Mouse (Mus musculus) kidney, postnatal 0 days (tissue): ENCODE data around the gene Dmc1. TPM values are rescaled to one million over a fixed set of nuclear protein-coding genes. Genes with fewer than 3 reads are reported as not detected.

ENCODE experiments used
- ATAC-seq: fragments of 200-750 bp; cut with Nextera tagmentation; replicated peaks from 2 replicates; pipeline ENCODE4 v1.8.0; 2017; ENCODE audit warnings: low read depth, moderate number of reproducible peaks, moderate TSS enrichment, moderate library complexity; ENCODE audit not compliant: low FRiP score
- DNase-seq: peaks from one replicate; pipeline ENCODE4 v3.0.0-alpha.2; 2016; ENCODE audit warnings: low spot score
- H3K27ac ChIP-seq: fragments of 300-500 bp; sonication (generic); 2 replicates; pipeline ENCODE4 v1.5.1; 2014; ENCODE audit warnings: mild to moderate bottlenecking
- H3K27me3 ChIP-seq: fragments of 300-500 bp; sonication (generic); 2 replicates; pipeline ENCODE4 v1.6.1; 2014; ENCODE audit warnings: low read length, mixed read lengths; ENCODE audit not compliant: insufficient read depth
- H3K36me3 ChIP-seq: fragments of 300-500 bp; sonication (generic); 2 replicates; pipeline ENCODE4 v1.6.1; 2014; ENCODE audit warnings: low read length, mixed read lengths; ENCODE audit not compliant: insufficient read depth
- H3K4me1 ChIP-seq: fragments of 300-500 bp; sonication (generic); replicated peaks from 2 replicates; pipeline ENCODE4 v1.6.1; 2014; ENCODE audit warnings: antibody characterized with exemption, low read length, mixed read lengths; ENCODE audit not compliant: insufficient read depth
- H3K4me2 ChIP-seq: fragments of 300-500 bp; sonication (generic); 2 replicates; pipeline ENCODE4 v1.6.1; 2014; ENCODE audit warnings: mild to moderate bottlenecking, low read length, moderate library complexity, mixed read lengths
- H3K4me3 ChIP-seq: fragments of 300-500 bp; sonication (generic); replicated peaks from 2 replicates; pipeline ENCODE4 v1.5.1; 2014; ENCODE audit warnings: low read depth, low read length
- H3K9ac ChIP-seq: fragments of 300-500 bp; sonication (generic); 2 replicates; pipeline ENCODE4 v1.6.1; 2014; ENCODE audit warnings: low read depth, low read length
- H3K9me3 ChIP-seq: fragments of 300-500 bp; sonication (generic); replicated peaks from 2 replicates; pipeline ENCODE4 v1.6.1; 2016; ENCODE audit warnings: low read length, inconsistent platforms, mixed read lengths
- CTCF ChIP-seq: IDR thresholded peaks from 2 replicates; pipeline ENCODE4 v1.5.1; 2016; ENCODE audit warnings: antibody characterized with exemption, low read depth, mild to moderate bottlenecking, moderate library complexity
- WGBS: fragments of 180-500 bp; shearing (Covaris S2); extraction: QIAGEN DNeasy Blood & Tissue Kit; methylation state at CpG from one replicate; pipeline ENCODE4 v1.1.7; 2014; 5-methylcytosine and 5-hydroxymethylcytosine counted together
- polyA plus RNA-seq: library from polyadenylated mRNA; unstranded; fragments of >200 nt; fragmentation: Nextera tagmentation; extraction: Ambion mirVana; gene quantifications from 2 replicates; pipeline ENCODE4 v1.2.1, GENCODE M21; 2015

The Dmc1 gene
- polyA plus RNA-seq, 1 experiment from 2014 or later, result 1.7 TPM

- ATAC-seq (no peak), DNase-seq (no peak)
- H3K4me3 ChIP-seq, result no peak overlapping the region
- H3K4me1 ChIP-seq, result no peaks in the 10 kb centered on the region
- H3K4me2 ChIP-seq, result no peak overlapping the region
- no peak for TF ChIP-seq CTCF
- no peaks in the 10 kb centered on the region for H3K27me3 ChIP-seq
- H3K27ac ChIP-seq, result no peak overlapping the region
- no peaks in the 10 kb centered on the region for H3K9me3 ChIP-seq
- H3K9ac ChIP-seq, result no peak overlapping the region
- WGBS, result 69% methylated on average over 6 of the region's 6 CpGs
- no peaks in the 10 kb centered on the region for H3K36me3 ChIP-seq
Measured at GRCm38 (mm10) chr15:79577671-79578426, 27.1 kb downstream of the Dmc1 start.

GRCm38 (mm10) chr15:79576947-79577346 lies 28.0 kb downstream of the Dmc1 start:
- no peak overlapping the region for H3K27ac ChIP-seq
- H3K27me3 ChIP-seq, result no peaks in the 10 kb centered on the region
- 96% methylated on average over 2 of the region's 2 CpGs for WGBS
- H3K4me3 ChIP-seq, result no peak overlapping the region
- H3K4me1 ChIP-seq, result no peaks in the 10 kb centered on the region
- H3K9me3 ChIP-seq, result no peaks in the 10 kb centered on the region
- TF ChIP-seq CTCF, result no peak
- ATAC-seq (no peak), DNase-seq (no peak)
- H3K36me3 ChIP-seq, result no peaks in the 10 kb centered on the region
- no peak overlapping the region for H3K4me2 ChIP-seq
- no peak overlapping the region for H3K9ac ChIP-seq

GRCm38 (mm10) chr15:79575543-79576222 lies 29.2 kb downstream of the Dmc1 start:
- no peaks in the 10 kb centered on the region for H3K27me3 ChIP-seq
- no peaks in the 10 kb centered on the region for H3K9me3 ChIP-seq
- no peaks in the 10 kb centered on the region for H3K36me3 ChIP-seq
- WGBS, result 53% methylated on average over 1 of the region's 1 CpGs
- no peak for TF ChIP-seq CTCF
- H3K4me2 ChIP-seq, result no peak overlapping the region
- no peak for ATAC-seq
- H3K27ac ChIP-seq, result no peak overlapping the region
- H3K4me3 ChIP-seq, result no peak overlapping the region
- H3K4me1 ChIP-seq, result no peaks in the 10 kb centered on the region
- DNase-seq, result no peak
- H3K9ac ChIP-seq, result no peak overlapping the region

GRCm38 (mm10) chr15:79562417-79562816 lies 42.5 kb downstream of the Dmc1 start:
- no peak overlapping the region for H3K9ac ChIP-seq
- H3K4me1 ChIP-seq, result no peaks in the 10 kb centered on the region
- no peak for TF ChIP-seq CTCF
- no peaks in the 10 kb centered on the region for H3K27me3 ChIP-seq
- H3K4me3 ChIP-seq, result no peak overlapping the region
- no peak for ATAC-seq
- whole genome bisulfite sequencing, result 79% methylated on average over 9 of the region's 9 CpGs
- no peak overlapping the region for H3K4me2 ChIP-seq
- no peaks in the 10 kb centered on the region for H3K9me3 ChIP-seq
- no peak overlapping the region for H3K27ac ChIP-seq
- no peaks in the 10 kb centered on the region for H3K36me3 ChIP-seq
- no peak for DNase-seq

- no peak for TF ChIP-seq CTCF
- no peaks in the 10 kb centered on the region for H3K36me3 ChIP-seq
Measured at GRCm38 (mm10) chr15:79559649-79560048, 45.3 kb downstream of the Dmc1 start.

GRCm38 (mm10) chr15:79552566-79552965 lies 52.3 kb downstream of the Dmc1 start:
- WGBS, result 64% methylated on average over 5 of the region's 5 CpGs
- TF ChIP-seq CTCF, result no peak
- no peaks in the 10 kb centered on the region for H3K36me3 ChIP-seq
- H3K9me3 ChIP-seq, result no peaks in the 10 kb centered on the region
- no peaks in the 10 kb centered on the region for H3K27me3 ChIP-seq
- no peak overlapping the region for H3K4me2 ChIP-seq
- DNase-seq (no peak), ATAC-seq (no peak)
- no peak overlapping the region for H3K4me3 ChIP-seq
- no peak overlapping the region for H3K9ac ChIP-seq
- H3K27ac ChIP-seq, result no peak overlapping the region
- H3K4me1 ChIP-seq, result no peaks in the 10 kb centered on the region

More at GRCm38 (mm10) chr15:79559649-79560048, 45.3 kb downstream of the Dmc1 start:
- Histone ChIP-seq H3K27ac (no peak overlapping the region), H3K9ac (no peak overlapping the region), H3K4me3 (no peak overlapping the region), H3K4me1 (no peaks in the 10 kb centered on the region), H3K9me3 (no peaks in the 10 kb centered on the region), H3K4me2 (no peak overlapping the region), H3K27me3 (no peaks in the 10 kb centered on the region)
- DNase-seq (no peak), ATAC-seq (no peak)
- WGBS, result 69% methylated on average over 3 of the region's 3 CpGs
